9 mouse cellular contexts compared by ENCODE assay signal in genomic region chr10:75170207-75170850, GRCm38 (mm10). TPM values are rescaled to one million over a fixed set of nuclear protein-coding genes. Genes with fewer than 3 reads are reported as not detected.
DNase-seq lines count a peak whose midpoint lies in the region; ATAC-seq and TF ChIP-seq lines count a peak whose summit lies in the region.
"Had no signal": no experiment of that assay in that cellular context is flagged by ENCODE, and none has a peak within 500 bp of the region (broad histone marks: within the 10 kb centered on the region; RNA-seq: fewer than 3 reads in every experiment).

No protein-coding gene starts in this region.

- in situ Hi-C loops in Patski (cut with MboI; ENCODE audit: low pct_unique_long_range_greater_than_20kb): no loop called here

- H3K36me3 ChIP-seq in intestine, postnatal 0 days (ENCODE audit: control insufficient read depth, insufficient read depth): peaks cover 47% of the 10 kb centered on the region
- peaks cover 18% of the 10 kb centered on the region for H3K36me3 ChIP-seq in hindbrain, embryonic 16.5 days (ENCODE audit: control insufficient read depth, insufficient read depth, low read length)

- TF ChIP-seq CTCF in Patski (IDR thresholded peaks at IDR 0.05): no peak
- no peak for TF ChIP-seq CTCF in embryonic fibroblast, embryonic 13.5 days (IDR thresholded peaks at IDR 0.05; ENCODE audit: borderline replicate concordance, insufficient read depth, low read length)
- no peak for TF ChIP-seq CTCF in intestine, postnatal 0 days (IDR thresholded peaks at IDR 0.05; ENCODE audit: low read depth)

- no peaks in the 10 kb centered on the region for H3K9me3 ChIP-seq in intestine, postnatal 0 days (ENCODE audit: control insufficient read depth)
- H3K9me3 ChIP-seq in hindbrain, embryonic 16.5 days (ENCODE audit: control insufficient read depth, low read length): no peaks in the 10 kb centered on the region

- H3K4me3 ChIP-seq in embryonic fibroblast, embryonic 13.5 days (ENCODE audit: insufficient read depth, low read length): no peak overlapping the region
- no peak overlapping the region for H3K4me3 ChIP-seq in intestine, postnatal 0 days (ENCODE audit: low read depth, low read length)
- no peak overlapping the region for H3K4me3 ChIP-seq in hindbrain, embryonic 16.5 days (ENCODE audit: low read length)

- peak overlapping the region; percentile 39 for H3K27ac ChIP-seq in embryonic fibroblast, embryonic 13.5 days (ENCODE audit: insufficient read depth, low read length)
- no peak overlapping the region for H3K27ac ChIP-seq in intestine, postnatal 0 days (ENCODE audit: low read depth, low read length)
- no peak overlapping the region for H3K27ac ChIP-seq in hindbrain, embryonic 16.5 days (ENCODE audit: low read depth, low read length)

- H3K4me2 ChIP-seq in intestine, postnatal 0 days (replicated peaks; ENCODE audit: low read depth): no peak overlapping the region
- no peak overlapping the region for H3K4me2 ChIP-seq in hindbrain, embryonic 16.5 days (ENCODE audit: low read length)

- 47% methylated on average over 12 of the region's 12 CpGs for WGBS in intestine, postnatal 0 days
- WGBS in hindbrain, embryonic 16.5 days: 72% methylated on average over 12 of the region's 12 CpGs

- peak; percentile 66 for DNase-seq in Patski (ENCODE audit: low read depth, low spot score)
- peak; percentile 39 for DNase-seq in lung, postnatal 14 days
- no peak for DNase-seq in ovary, postnatal 36 days (ENCODE audit: low spot score)
- no peak for DNase-seq in embryo, embryonic 9.5 days (ENCODE audit: extremely low spot score)
- DNase-seq in embryo, embryonic 11 days: no peak
- DNase-seq: thymus, postnatal 4 days had no signal

- H3K4me1 ChIP-seq in embryonic fibroblast, embryonic 13.5 days (ENCODE audit: control insufficient read depth, insufficient read depth, low read length): peaks cover 7% of the 10 kb centered on the region
- no peaks in the 10 kb centered on the region for H3K4me1 ChIP-seq in intestine, postnatal 0 days (replicated peaks; ENCODE audit: control insufficient read depth, insufficient read depth, low read length)
- H3K4me1 ChIP-seq in hindbrain, embryonic 16.5 days (ENCODE audit: control insufficient read depth, insufficient read depth, low read depth, low read length): no peaks in the 10 kb centered on the region

- TF ChIP-seq POLR2A in embryonic fibroblast, embryonic 13.5 days (IDR thresholded peaks at IDR 0.05; ENCODE audit: low read depth, low read length): no peak

- H3K9ac ChIP-seq in intestine, postnatal 0 days (ENCODE audit: low read depth, low read length): no peak overlapping the region
- no peak overlapping the region for H3K9ac ChIP-seq in hindbrain, embryonic 16.5 days (ENCODE audit: low read depth, low read length)

- POLR2A ChIA-PET in Patski (lab: Charles Lee): no interaction called here

- H3K27me3 ChIP-seq in Patski: no peaks in the 10 kb centered on the region
- no peaks in the 10 kb centered on the region for H3K27me3 ChIP-seq in intestine, postnatal 0 days (replicated peaks; ENCODE audit: control insufficient read depth, insufficient read depth, low read length)
- no peaks in the 10 kb centered on the region for H3K27me3 ChIP-seq in hindbrain, embryonic 16.5 days (replicated peaks; ENCODE audit: control insufficient read depth, insufficient read depth, low read length)

- ATAC-seq in Patski: peak; percentile 98
- peak; percentile 37 for ATAC-seq in intestine, postnatal 0 days
- no peak for ATAC-seq in hindbrain, embryonic 16.5 days

- CTCF ChIA-PET in Patski (lab: Charles Lee): interaction anchor here (0.7 to 2.4 kb wide), 2 partner anchors 29 to 111 kb away, joined by 3 to 9 read pairs; no protein-coding TSS in a partner anchor

RNA-seq across cellular contexts. Expression of gene Specc1l, which starts 41.5 kb away (rescaled TPM):
- polyA plus RNA-seq in Patski (2021): 45.8 TPM
- 39.0 and 39.2 TPM in 2 replicates for polyA plus RNA-seq in embryonic fibroblast, embryonic 13.5 days (2011; ENCODE audit: insufficient read length, low read depth, missing spikeins)
- polyA plus RNA-seq in intestine, postnatal 0 days (2015; fragmentation: Nextera tagmentation; extraction: Ambion mirVana): 13.0 and 14.2 TPM in 2 replicates
- 24.7 and 29.6 TPM in 2 replicates for polyA plus RNA-seq in hindbrain, embryonic 16.5 days (2015; fragmentation: Nextera tagmentation; extraction: Ambion mirVana)

Comparison
In these comparisons a context has a peak if more than half of its experiments do, and no peak if none do; other contexts are left out.
1. DNase-seq: peak in Patski (single experiment) and lung, postnatal 14 days (single experiment); none in ovary, postnatal 36 days (single experiment), embryo, embryonic 9.5 days (single experiment) and embryo, embryonic 11 days (single experiment).